Mouse (Mus musculus) liver, adult 2 months (tissue): Measurements from ENCODE around the gene Usp6nl.

Source experiments
- CTCF ChIP-seq: fragments of 200-500 bp; IDR thresholded peaks from 2 replicates; pipeline ENCODE4 v1.5.1; 2011; ENCODE audit warnings: low read depth, low read length, control low read depth
- POLR2A ChIP-seq: fragments of 200-500 bp; IDR thresholded peaks from 2 replicates; pipeline ENCODE4 v1.6.1; 2011; ENCODE audit warnings: low read length, control low read depth; ENCODE audit not compliant: insufficient read depth; ENCODE audit errors: extremely low read depth

DNA sequence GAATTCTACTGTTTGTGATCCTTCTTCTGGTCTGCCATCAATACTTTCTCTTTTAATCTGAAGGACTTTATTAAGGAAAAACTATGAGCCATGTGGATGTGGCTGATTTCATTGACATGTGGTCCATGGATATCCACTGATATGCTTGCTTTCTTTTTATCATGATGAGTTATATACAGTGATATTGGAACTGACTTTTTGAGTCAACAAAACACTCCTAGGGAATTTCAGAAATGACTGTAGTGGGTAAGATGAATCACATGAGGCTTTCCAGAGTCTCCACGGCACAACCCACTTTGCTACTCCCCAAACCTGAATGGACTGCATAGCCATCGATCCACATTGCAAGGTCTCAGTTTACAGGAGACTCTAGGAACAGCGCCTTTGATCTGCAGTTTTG, 2.3 kb upstream of the Usp6nl start:
- TF ChIP-seq CTCF (no peak), POLR2A (no peak)
